Mouse (Mus musculus) heart, embryonic 11.5 days (tissue): ENCODE measurements around the gene Phactr1. TPM values are rescaled to one million over a fixed set of nuclear protein-coding genes. Genes with fewer than 3 reads are reported as not detected.

ENCODE experiments used
- ATAC-seq: fragments of 200-750 bp; cut with Nextera tagmentation; replicated peaks from 2 replicates; pipeline ENCODE4 v1.8.0; 2017; ENCODE audit warnings: moderate library complexity; ENCODE audit not compliant: insufficient number of reproducible peaks, low FRiP score, low TSS enrichment
- H3K27ac ChIP-seq: fragments of 300-500 bp; sonication (generic); 2 replicates; pipeline ENCODE4 v1.5.1; 2014; ENCODE audit warnings: mild to moderate bottlenecking, low read depth, low read length
- H3K27me3 ChIP-seq: fragments of 300-500 bp; sonication (generic); 2 replicates; pipeline ENCODE4 v1.6.1; 2014; ENCODE audit warnings: mild to moderate bottlenecking, low read length, mixed read lengths; ENCODE audit not compliant: control insufficient read depth, insufficient read depth
- H3K36me3 ChIP-seq: fragments of 300-500 bp; sonication (generic); 2 replicates; pipeline ENCODE4 v1.6.1; 2014; ENCODE audit warnings: mild to moderate bottlenecking, low read length, moderate library complexity, mixed read lengths; ENCODE audit not compliant: control insufficient read depth, insufficient read depth
- H3K4me1 ChIP-seq: fragments of 300-500 bp; sonication (generic); 2 replicates; pipeline ENCODE4 v1.6.1; 2014; ENCODE audit warnings: low read length; ENCODE audit not compliant: control insufficient read depth, insufficient read depth
- H3K4me2 ChIP-seq: fragments of 300-500 bp; sonication (generic); 2 replicates; pipeline ENCODE4 v1.6.1; 2014; ENCODE audit warnings: mild to moderate bottlenecking, moderate library complexity
- H3K4me3 ChIP-seq: fragments of 300-500 bp; sonication (generic); 2 replicates; pipeline ENCODE4 v1.5.1; 2014; ENCODE audit warnings: low read depth, low read length
- H3K9ac ChIP-seq: fragments of 300-500 bp; sonication (generic); 2 replicates; pipeline ENCODE4 v1.6.1; 2014; ENCODE audit warnings: mild to moderate bottlenecking, low read depth, low read length, moderate library complexity
- H3K9me3 ChIP-seq: fragments of 300-500 bp; sonication (generic); replicated peaks from 2 replicates; pipeline ENCODE4 v1.6.1; 2016; ENCODE audit warnings: low read length; ENCODE audit not compliant: control insufficient read depth
- WGBS: fragments of 180-500 bp; shearing (Covaris S2); extraction: QIAGEN DNeasy Blood & Tissue Kit; methylation state at CpG from one replicate; pipeline ENCODE4 v1.1.7; 2014; ENCODE audit not compliant: insufficient replicate concordance; 5-methylcytosine and 5-hydroxymethylcytosine counted together
- polyA plus RNA-seq: library from polyadenylated mRNA; unstranded; fragments of >200 nt; fragmentation: Nextera tagmentation; extraction: Ambion mirVana; gene quantifications from 2 replicates; pipeline ENCODE4 v1.2.1, GENCODE M21; 2014

Phactr1 gene
- polyA plus RNA-seq, 1 experiment from 2014 or later: 4.2 TPM

- H3K27ac ChIP-seq: no peak overlapping the region
- no peaks in the 10 kb centered on the region for H3K4me1 ChIP-seq
- H3K9ac ChIP-seq: no peak overlapping the region
- no peak overlapping the region for H3K4me2 ChIP-seq
- H3K4me3 ChIP-seq: no peak overlapping the region
- H3K36me3 ChIP-seq: no peaks in the 10 kb centered on the region
- ATAC-seq: no peak
- 80% methylated on average over 5 of the region's 5 CpGs for WGBS
- H3K27me3 ChIP-seq: no peaks in the 10 kb centered on the region
- no peaks in the 10 kb centered on the region for H3K9me3 ChIP-seq
These were observed 57.1 kb downstream of the Phactr1 start for GRCm38 (mm10) chr13:42737486-42737885.

GRCm38 (mm10) chr13:42738152-42738551 is 57.7 kb downstream of the Phactr1 start:
- Histone ChIP-seq H3K36me3 (no peaks in the 10 kb centered on the region), H3K9me3 (no peaks in the 10 kb centered on the region), H3K27ac (no peak overlapping the region), H3K27me3 (no peaks in the 10 kb centered on the region), H3K4me2 (no peak overlapping the region), H3K4me1 (no peaks in the 10 kb centered on the region), H3K4me3 (no peak overlapping the region), H3K9ac (no peak overlapping the region)
- no peak for ATAC-seq
- 74% methylated on average over 5 of the region's 5 CpGs for WGBS

- H3K4me1 ChIP-seq: no peaks in the 10 kb centered on the region
- no peak overlapping the region for H3K27ac ChIP-seq
- no peak overlapping the region for H3K9ac ChIP-seq
- H3K9me3 ChIP-seq: no peaks in the 10 kb centered on the region
- no peak overlapping the region for H3K4me3 ChIP-seq
- no peaks in the 10 kb centered on the region for H3K36me3 ChIP-seq
- ATAC-seq: no peak
- H3K4me2 ChIP-seq: no peak overlapping the region
- H3K27me3 ChIP-seq: no peaks in the 10 kb centered on the region
These were observed 61.8 kb downstream of the Phactr1 start for GRCm38 (mm10) chr13:42742226-42742625.

GRCm38 (mm10) chr13:42744467-42744866 is 64.0 kb downstream of the Phactr1 start:
- H3K9ac ChIP-seq: no peak overlapping the region
- no peaks in the 10 kb centered on the region for H3K27me3 ChIP-seq
- no peak overlapping the region for H3K4me3 ChIP-seq
- no peaks in the 10 kb centered on the region; the same call in 1 of the 2 replicates for H3K4me1 ChIP-seq
- WGBS: 91% methylated on average over 5 of the region's 5 CpGs
- no peak overlapping the region for H3K4me2 ChIP-seq
- no peaks in the 10 kb centered on the region for H3K36me3 ChIP-seq
- ATAC-seq: no peak
- H3K27ac ChIP-seq: no peak overlapping the region
- no peaks in the 10 kb centered on the region for H3K9me3 ChIP-seq

GRCm38 (mm10) chr13:42757654-42758400 is 77.4 kb downstream of the Phactr1 start:
- H3K27ac ChIP-seq: no peak overlapping the region
- no peaks in the 10 kb centered on the region for H3K27me3 ChIP-seq
- no peak overlapping the region for H3K9ac ChIP-seq
- H3K4me1 ChIP-seq: no peaks in the 10 kb centered on the region
- H3K4me3 ChIP-seq: no peak overlapping the region
- H3K36me3 ChIP-seq: no peaks in the 10 kb centered on the region
- no peak overlapping the region for H3K4me2 ChIP-seq
- no peaks in the 10 kb centered on the region for H3K9me3 ChIP-seq
- ATAC-seq: no peak
- 53% methylated on average over 11 of the region's 11 CpGs for WGBS

GRCm38 (mm10) chr13:42759170-42759569 is 78.7 kb downstream of the Phactr1 start:
- Histone ChIP-seq H3K9ac (no peak overlapping the region), H3K27ac (no peak overlapping the region), H3K4me2 (no peak overlapping the region), H3K4me3 (no peak overlapping the region), H3K9me3 (no peaks in the 10 kb centered on the region), H3K27me3 (no peaks in the 10 kb centered on the region), H3K4me1 (no peaks in the 10 kb centered on the region), H3K36me3 (no peaks in the 10 kb centered on the region)
- no peak for ATAC-seq
- WGBS: 76% methylated on average over 5 of the region's 5 CpGs

- Histone ChIP-seq H3K4me1 (no peaks in the 10 kb centered on the region), H3K9me3 (no peaks in the 10 kb centered on the region), H3K4me3 (no peak overlapping the region), H3K27me3 (no peaks in the 10 kb centered on the region), H3K4me2 (no peak overlapping the region), H3K36me3 (no peaks in the 10 kb centered on the region), H3K27ac (no peak overlapping the region), H3K9ac (no peak overlapping the region)
- ATAC-seq: no peak
- 72% methylated on average over 10 of the region's 10 CpGs for WGBS
These were observed 80.6 kb downstream of the Phactr1 start for GRCm38 (mm10) chr13:42760907-42761544.

GRCm38 (mm10) chr13:42772314-42772713 is 91.9 kb downstream of the Phactr1 start:
- no peaks in the 10 kb centered on the region for H3K36me3 ChIP-seq
- H3K4me3 ChIP-seq: no peak overlapping the region
- H3K4me2 ChIP-seq: no peak overlapping the region
- H3K27me3 ChIP-seq: no peaks in the 10 kb centered on the region
- H3K27ac ChIP-seq: no peak overlapping the region
- no peaks in the 10 kb centered on the region for H3K4me1 ChIP-seq
- 63% methylated on average over 6 of the region's 6 CpGs for WGBS
- ATAC-seq: no peak
- H3K9me3 ChIP-seq: no peaks in the 10 kb centered on the region
- H3K9ac ChIP-seq: no peak overlapping the region

GRCm38 (mm10) chr13:42774040-42774439 is 93.6 kb downstream of the Phactr1 start:
- ATAC-seq: no peak
- no peak overlapping the region for H3K4me2 ChIP-seq
- H3K27me3 ChIP-seq: no peaks in the 10 kb centered on the region
- no peak overlapping the region for H3K27ac ChIP-seq
- WGBS: 68% methylated on average over 2 of the region's 2 CpGs
- no peaks in the 10 kb centered on the region for H3K36me3 ChIP-seq
- no peak overlapping the region for H3K4me3 ChIP-seq
- H3K9me3 ChIP-seq: no peaks in the 10 kb centered on the region
- no peaks in the 10 kb centered on the region for H3K4me1 ChIP-seq
- no peak overlapping the region for H3K9ac ChIP-seq
